ENCODE assay signal across 25 mouse cellular contexts in the genomic region with DNA sequence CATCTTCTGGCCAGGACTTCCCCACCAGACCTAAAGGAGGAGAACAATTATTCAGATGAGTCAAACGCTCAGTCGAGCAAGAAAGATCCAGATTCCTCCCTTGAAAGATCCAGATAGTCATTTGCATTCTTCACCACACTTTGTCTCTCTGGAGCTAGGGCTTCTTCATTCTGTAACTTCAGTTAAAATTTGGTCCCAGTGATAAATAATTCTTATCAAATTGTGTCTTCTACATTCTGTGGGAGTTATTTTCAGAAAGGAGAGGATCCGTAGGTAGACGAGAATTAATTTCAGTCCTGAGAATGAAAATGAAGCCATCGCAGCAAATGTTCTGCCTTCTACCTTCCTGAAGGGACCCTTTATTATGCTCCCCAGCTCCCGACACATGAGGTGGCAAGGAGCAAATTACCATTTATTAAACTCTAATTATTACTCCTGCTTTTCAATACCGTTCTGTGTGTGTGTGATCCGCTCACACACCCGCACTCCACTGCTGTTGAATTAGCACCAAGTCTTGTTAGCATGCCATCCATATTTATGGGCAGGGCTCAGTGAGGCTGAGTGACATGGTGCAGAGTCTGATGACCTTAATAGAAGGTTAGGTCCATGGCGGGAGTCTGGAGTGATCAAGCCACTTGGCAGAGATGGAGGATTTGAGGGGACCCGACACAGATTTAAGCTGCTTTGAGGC. TPM values are rescaled to one million over a fixed set of nuclear protein-coding genes. Genes with fewer than 3 reads are reported as not detected.
DNase-seq lines count a peak whose midpoint lies in the region; ATAC-seq and TF ChIP-seq lines count a peak whose summit lies in the region.
"Had no signal": no experiment of that assay in that cellular context is flagged by ENCODE, and none has a peak within 500 bp of the region (broad histone marks: within the 10 kb centered on the region; RNA-seq: fewer than 3 reads in every experiment).

No protein-coding gene starts in this region.

- no peak for ATAC-seq in limb, embryonic 12.5 days (ENCODE audit: insufficient number of reproducible peaks, insufficient read depth, low FRiP score, low TSS enrichment, low read depth)
- ATAC-seq in forebrain, embryonic 12.5 days (ENCODE audit: low FRiP score): no peak
- no peak for ATAC-seq in neural tube, embryonic 15.5 days (ENCODE audit: low FRiP score)
- ATAC-seq: Patski had no signal

- H3K4me2 ChIP-seq in limb, embryonic 12.5 days: no peak overlapping the region
- no peak overlapping the region for H3K4me2 ChIP-seq in forebrain, embryonic 12.5 days
- H3K4me2 ChIP-seq in neural tube, embryonic 15.5 days: no peak overlapping the region
- H3K4me2 ChIP-seq: embryonic facial prominence, embryonic 13.5 days; hindbrain, embryonic 14.5 days; liver, embryonic 13.5 days; neural tube, embryonic 12.5 days; stomach, embryonic 15.5 days had no signal

- H3K9me3 ChIP-seq in limb, embryonic 12.5 days: no peaks in the 10 kb centered on the region
- no peaks in the 10 kb centered on the region for H3K9me3 ChIP-seq in limb, embryonic 10.5 days (replicated peaks)
- H3K9me3 ChIP-seq in MEL (replicated peaks; ENCODE audit: insufficient read depth, low read length): no peaks in the 10 kb centered on the region
- H3K9me3 ChIP-seq in forebrain, embryonic 12.5 days: no peaks in the 10 kb centered on the region
- H3K9me3 ChIP-seq in neural tube, embryonic 15.5 days (replicated peaks): no peaks in the 10 kb centered on the region
- H3K9me3 ChIP-seq: embryonic facial prominence, embryonic 13.5 days; heart, embryonic 10.5 days; liver, embryonic 13.5 days; megakaryocyte, embryonic 14.5 days; neural tube, embryonic 12.5 days; stomach, embryonic 15.5 days had no signal

- no peak overlapping the region for H3K4me3 ChIP-seq in limb, embryonic 12.5 days (replicated peaks)
- no peak overlapping the region for H3K4me3 ChIP-seq in limb, embryonic 10.5 days
- H3K4me3 ChIP-seq in MEL (ENCODE audit: control insufficient read depth in 1 of 2, insufficient read depth in 1 of 2, low read depth in 2 of 2, low read length in 2 of 2): no peak overlapping the region
- H3K4me3 ChIP-seq in forebrain, embryonic 12.5 days (replicated peaks): no peak overlapping the region
- H3K4me3 ChIP-seq in neural tube, embryonic 15.5 days (replicated peaks): no peak overlapping the region
- H3K4me3 ChIP-seq: embryonic facial prominence, embryonic 13.5 days; erythroblast, embryonic 14.5 days; heart, embryonic 10.5 days; liver, embryonic 13.5 days; megakaryocyte, embryonic 14.5 days; neural tube, embryonic 12.5 days; stomach, embryonic 15.5 days had no signal

- 0 out of 2 replicates have a peak overlapping the region, but pooled peaks have one; percentile 7 for H3K27ac ChIP-seq in limb, embryonic 12.5 days
- no peak overlapping the region for H3K27ac ChIP-seq in limb, embryonic 10.5 days
- H3K27ac ChIP-seq in MEL (ENCODE audit: control insufficient read depth, low read depth, low read length): no peak overlapping the region
- peak overlapping the region; percentile 67 for H3K27ac ChIP-seq in forebrain, embryonic 12.5 days
- H3K27ac ChIP-seq in neural tube, embryonic 15.5 days (replicated peaks): 0 out of 2 replicates have a peak overlapping the region, but pooled peaks have one; percentile 13
- H3K27ac ChIP-seq: embryonic facial prominence, embryonic 13.5 days; heart, embryonic 10.5 days; hindbrain, embryonic 14.5 days; kidney, postnatal 0 days; liver, embryonic 13.5 days; neural tube, embryonic 12.5 days; stomach, embryonic 15.5 days had no signal

- no peaks in the 10 kb centered on the region for H3K36me3 ChIP-seq in limb, embryonic 12.5 days
- H3K36me3 ChIP-seq in limb, embryonic 10.5 days: no peaks in the 10 kb centered on the region
- H3K36me3 ChIP-seq in MEL (ENCODE audit: control insufficient read depth in 1 of 2, insufficient read depth in 2 of 2, low read length in 2 of 2): peaks cover 0 to 28% of the 10 kb centered on the region in 2 experiments; a peak in 2 of 4 replicates
- H3K36me3 ChIP-seq in forebrain, embryonic 12.5 days (replicated peaks): no peaks in the 10 kb centered on the region
- no peaks in the 10 kb centered on the region for H3K36me3 ChIP-seq in neural tube, embryonic 15.5 days
- H3K36me3 ChIP-seq: embryonic facial prominence, embryonic 13.5 days; heart, embryonic 10.5 days; liver, embryonic 13.5 days; neural tube, embryonic 12.5 days; stomach, embryonic 15.5 days had no signal

- no peak for TF ChIP-seq RAD21 in MEL (IDR thresholded peaks at IDR 0.05; ENCODE audit: low read depth, low read length)

- no peak overlapping the region for H3K9ac ChIP-seq in limb, embryonic 12.5 days (replicated peaks)
- no peak overlapping the region for H3K9ac ChIP-seq in MEL (ENCODE audit: control insufficient read depth, low read depth, low read length, poor library complexity, severe bottlenecking)
- no peak overlapping the region for H3K9ac ChIP-seq in forebrain, embryonic 12.5 days
- H3K9ac ChIP-seq in neural tube, embryonic 15.5 days (replicated peaks): no peak overlapping the region
- H3K9ac ChIP-seq: embryonic facial prominence, embryonic 13.5 days; hindbrain, embryonic 14.5 days; liver, embryonic 13.5 days; neural tube, embryonic 12.5 days; stomach, embryonic 15.5 days had no signal

- TF ChIP-seq POLR2A in MEL (IDR thresholded peaks at IDR 0.05; ENCODE audit: control insufficient read depth in 1 of 2, insufficient read depth in 1 of 2, low read depth in 1 of 2, low read length in 2 of 2, poor library complexity in 1 of 2): no peak

- 0 out of 2 replicates have a peak, but pooled peaks cover 17% of the 10 kb centered on the region for H3K4me1 ChIP-seq in limb, embryonic 12.5 days (replicated peaks)
- H3K4me1 ChIP-seq in limb, embryonic 10.5 days: 0 out of 2 replicates have a peak, but pooled peaks cover 9% of the 10 kb centered on the region
- H3K4me1 ChIP-seq in MEL (ENCODE audit: control insufficient read depth in 1 of 2, insufficient read depth in 2 of 2, low read length in 2 of 2): peaks cover 23 to 36% of the 10 kb centered on the region in 2 experiments
- peaks cover 57% of the 10 kb centered on the region for H3K4me1 ChIP-seq in forebrain, embryonic 12.5 days
- peaks cover 31% of the 10 kb centered on the region for H3K4me1 ChIP-seq in neural tube, embryonic 15.5 days

- no peak for DNase-seq in limb, embryonic 10.5 days (ENCODE audit: low spot score)
- DNase-seq in MEL (ENCODE audit: low read depth, low spot score): peak; percentile 34
- DNase-seq in gastrocnemius, postnatal 4 days (ENCODE audit: low spot score in 2 of 2): no peak
- no peak for DNase-seq in urinary bladder, postnatal 14 days (ENCODE audit: low spot score)
- DNase-seq: adrenal gland, postnatal 36 days; cerebellum, adult 11-12 months; cerebellum, postnatal 25 days; heart, postnatal 4 days; kidney, adult 2 months; liver, embryonic 13.5 days; lung, adult 2 months; lung, postnatal 14 days; thymus, postnatal 25 days had no signal

- 82% methylated on average over 11 of the region's 11 CpGs for WGBS in limb, embryonic 12.5 days
- 91% methylated on average over 11 of the region's 11 CpGs for WGBS in limb, embryonic 10.5 days
- 54% methylated on average over 11 of the region's 11 CpGs for WGBS in forebrain, embryonic 12.5 days
- 52% methylated on average over 11 of the region's 11 CpGs for WGBS in neural tube, embryonic 15.5 days

- peak; percentile 67 for TF ChIP-seq EP300 in MEL (IDR thresholded peaks at IDR 0.05; ENCODE audit: low read depth in 1 of 2, low read length in 2 of 2)

- H3K27me3 ChIP-seq in limb, embryonic 12.5 days: peaks cover 7% of the 10 kb centered on the region
- H3K27me3 ChIP-seq in limb, embryonic 10.5 days (ENCODE audit: low read depth, poor library complexity, severe bottlenecking): no peaks in the 10 kb centered on the region
- H3K27me3 ChIP-seq in MEL (ENCODE audit: control insufficient read depth in 1 of 2, insufficient read depth in 2 of 2, low read length in 2 of 2): peaks cover 1 to 3% of the 10 kb centered on the region in 2 experiments; a peak in 2 of 4 replicates
- H3K27me3 ChIP-seq in forebrain, embryonic 12.5 days: 0 out of 2 replicates have a peak, but pooled peaks cover 3% of the 10 kb centered on the region
- H3K27me3 ChIP-seq in neural tube, embryonic 15.5 days (replicated peaks): no peaks in the 10 kb centered on the region; the same call in 1 of the 2 replicates
- H3K27me3 ChIP-seq: embryonic facial prominence, embryonic 13.5 days; liver, embryonic 13.5 days; neural tube, embryonic 12.5 days; stomach, embryonic 15.5 days had no signal

- no peaks in the 10 kb centered on the region for H3K79me2 ChIP-seq in MEL (ENCODE audit: control insufficient read depth, insufficient read depth, low read length, poor library complexity)

- TF ChIP-seq CTCF in MEL (IDR thresholded peaks at IDR 0.05 in 2 of 3, conservative IDR thresholded peaks at IDR 0.05 in 1 of 3; ENCODE audit: control insufficient read depth in 1 of 3, insufficient read depth in 1 of 3, low read depth in 2 of 3, low read length in 3 of 3, poor library complexity in 1 of 3, severe bottlenecking in 1 of 3): no peak

TF ChIP-seq in MEL, 35 proteins besides CTCF, POLR2A, EP300 and RAD21 (continues in another document):
- no peak for TF ChIP-seq TAL1 (IDR thresholded peaks at IDR 0.05; ENCODE audit: low read length)
- no peak for TF ChIP-seq USF2 (IDR thresholded peaks at IDR 0.05; ENCODE audit: borderline replicate concordance in 1 of 2, insufficient read depth in 1 of 2, low read depth in 1 of 2, low read length in 2 of 2)

RNA-seq across cellular contexts. Expression of a gene that starts 36.9 kb away (rescaled TPM):
- polyA plus RNA-seq in limb, embryonic 12.5 days (2016; fragmentation: Nextera tagmentation; extraction: Ambion mirVana): 13.7 and 14.9 TPM in 2 replicates
- 13.9 and 17.8 TPM in 2 replicates for polyA plus RNA-seq in limb, embryonic 10.5 days (2016; fragmentation: Nextera tagmentation; extraction: Ambion mirVana)
- 31.6 and 37.5 TPM in 2 replicates for total RNA-seq in MEL (2012; rRNA removed)
- polyA plus RNA-seq in MEL (2012; ENCODE audit: insufficient read depth in 1 of 2, insufficient read length in 2 of 2, low read depth in 1 of 2, low replicate concordance in 2 of 2, missing spikeins in 1 of 2): 10 to 100 TPM in 1 of 2 experiments, not detected in 1; 48.6 TPM
- 24.8 and 26.0 TPM in 2 replicates for polyA plus RNA-seq in forebrain, embryonic 12.5 days (2016; fragmentation: Nextera tagmentation; extraction: Ambion mirVana)
- 34.0 and 42.0 TPM in 2 replicates for polyA plus RNA-seq in neural tube, embryonic 15.5 days (2015; fragmentation: Nextera tagmentation; extraction: Ambion mirVana)
- total RNA-seq in gastrocnemius, postnatal 4 days (2021): 10 to 100 TPM in 1 of 2 experiments, 1 to 10 TPM in 1; 8.1 to 14.0 TPM

RNA-seq across cellular contexts. Expression of a gene that starts 38.0 kb away (rescaled TPM):
- polyA plus RNA-seq in limb, embryonic 12.5 days (2016; fragmentation: Nextera tagmentation; extraction: Ambion mirVana): 37.6 and 40.2 TPM in 2 replicates
- polyA plus RNA-seq in limb, embryonic 10.5 days (2016; fragmentation: Nextera tagmentation; extraction: Ambion mirVana): 36.4 and 37.2 TPM in 2 replicates
- total RNA-seq in MEL (2012; rRNA removed): 74.1 and 77.5 TPM in 2 replicates
- polyA plus RNA-seq in MEL (2012; ENCODE audit: insufficient read depth in 1 of 2, insufficient read length in 2 of 2, low read depth in 1 of 2, low replicate concordance in 2 of 2, missing spikeins in 1 of 2): 10 to 100 TPM in 1 of 2 experiments, not detected in 1; 80.5 TPM
- polyA plus RNA-seq in forebrain, embryonic 12.5 days (2016; fragmentation: Nextera tagmentation; extraction: Ambion mirVana): 36.5 and 40.3 TPM in 2 replicates
- polyA plus RNA-seq in neural tube, embryonic 15.5 days (2015; fragmentation: Nextera tagmentation; extraction: Ambion mirVana): 31.2 and 32.2 TPM in 2 replicates
- total RNA-seq in gastrocnemius, postnatal 4 days (2021): 10 to 100 TPM; 17.2 to 17.7 TPM

Comparison
In these comparisons a context has a peak if more than half of its experiments do, and no peak if none do; other contexts are left out.
1. H3K27ac ChIP-seq: peak in limb, embryonic 12.5 days (single experiment), forebrain, embryonic 12.5 days (single experiment) and neural tube, embryonic 15.5 days (single experiment); none in limb, embryonic 10.5 days (single experiment) and MEL (single experiment).